Mouse (Mus musculus) adrenal gland, adult (tissue): ENCODE results near the gene Iscu.
"Not testable (repeated sequence)": the region's sequence is repeated elsewhere in the genome, so short reads cannot be mapped to it uniquely, and the experiment has no call there.

Source experiments
- DNase-seq, 2 experiments: peaks; one replicate each; pipeline ENCODE4 v3.0.0; 2022 to 2023; ENCODE audit warnings: low spot score in 1 of 2; ENCODE audit not compliant: inconsistent age in 2 of 2

The Iscu gene

DNA sequence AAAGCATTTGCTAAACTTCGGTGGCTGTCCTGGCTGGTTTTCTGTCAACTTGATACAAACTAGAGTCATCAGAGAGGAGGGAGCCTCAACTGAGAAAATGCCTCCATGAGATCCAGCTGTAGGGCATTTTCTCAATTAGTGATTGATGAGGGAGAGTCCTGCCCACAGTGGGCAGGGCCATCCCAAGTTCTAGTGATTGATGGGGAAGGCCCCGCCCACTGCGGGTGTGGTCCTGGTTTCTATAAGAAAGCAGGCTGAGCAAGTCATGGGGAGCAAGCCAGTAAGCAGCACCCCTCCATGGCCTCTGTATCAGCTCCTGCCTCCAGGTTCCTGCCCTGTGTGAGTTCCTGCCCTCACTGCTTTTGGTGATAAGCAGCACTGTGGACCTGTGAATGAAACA, 11.6 kb downstream of the Iscu start:
- not testable (repeated sequence) for DNase-seq

DNA sequence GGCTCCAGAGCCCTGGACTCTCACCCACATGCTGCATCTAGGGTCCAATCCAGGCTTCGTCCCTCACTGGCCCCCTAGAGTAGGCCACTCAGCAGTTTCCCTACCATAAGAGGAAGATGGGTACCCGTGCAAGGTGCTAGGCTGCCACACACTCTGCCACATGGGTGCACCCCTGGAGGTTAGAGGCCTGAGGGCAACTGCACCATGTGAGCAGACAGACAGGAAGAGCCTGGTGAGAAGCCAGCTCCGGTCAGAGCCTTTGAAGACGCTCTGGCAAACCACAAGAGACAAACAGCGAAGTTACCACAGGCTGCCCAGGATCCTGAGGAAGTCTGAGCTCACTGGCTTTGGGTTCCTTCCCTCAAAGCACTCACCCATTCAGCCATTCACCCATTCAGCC, 14.4 kb downstream of the Iscu start:
- no peak for DNase-seq

- no peak for DNase-seq
Measured at GRCm38 (mm10) chr5:113788645-113789044, 16.1 kb downstream of the Iscu start.

DNA sequence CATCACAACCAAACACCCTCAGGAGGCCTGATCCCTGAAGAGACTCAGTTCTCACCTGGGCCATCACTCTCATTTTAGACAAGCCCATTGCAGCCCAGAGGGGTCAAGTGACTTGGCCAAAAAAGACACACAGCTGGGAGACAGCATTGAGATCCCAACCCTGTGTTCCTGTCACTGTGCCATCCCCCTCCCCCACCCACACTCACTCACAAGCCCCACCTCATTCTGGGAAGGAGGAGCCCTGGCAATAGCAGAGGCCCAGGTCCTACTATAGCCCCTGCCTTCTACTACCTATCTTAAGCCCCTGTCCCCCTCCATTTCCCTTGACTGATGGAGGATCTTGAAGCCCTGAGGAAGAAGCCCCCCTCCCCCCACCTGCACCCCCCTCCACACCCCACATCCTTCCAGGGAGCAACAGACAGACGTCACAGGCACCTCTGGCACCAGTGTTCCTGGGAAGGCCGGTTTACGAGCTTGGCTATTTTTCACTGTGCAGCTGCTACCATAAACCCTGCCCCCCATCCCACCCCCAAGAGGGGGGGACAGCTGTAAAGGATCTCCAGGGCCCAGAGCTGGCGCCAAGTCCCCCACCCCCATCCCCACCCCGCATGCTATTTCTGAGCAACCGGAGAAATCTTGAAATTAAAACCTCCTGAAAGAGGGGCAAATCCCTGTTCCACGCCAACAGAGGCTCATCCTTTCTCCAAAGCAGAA, 16.7 kb downstream of the Iscu start:
- no peak for DNase-seq

DNA sequence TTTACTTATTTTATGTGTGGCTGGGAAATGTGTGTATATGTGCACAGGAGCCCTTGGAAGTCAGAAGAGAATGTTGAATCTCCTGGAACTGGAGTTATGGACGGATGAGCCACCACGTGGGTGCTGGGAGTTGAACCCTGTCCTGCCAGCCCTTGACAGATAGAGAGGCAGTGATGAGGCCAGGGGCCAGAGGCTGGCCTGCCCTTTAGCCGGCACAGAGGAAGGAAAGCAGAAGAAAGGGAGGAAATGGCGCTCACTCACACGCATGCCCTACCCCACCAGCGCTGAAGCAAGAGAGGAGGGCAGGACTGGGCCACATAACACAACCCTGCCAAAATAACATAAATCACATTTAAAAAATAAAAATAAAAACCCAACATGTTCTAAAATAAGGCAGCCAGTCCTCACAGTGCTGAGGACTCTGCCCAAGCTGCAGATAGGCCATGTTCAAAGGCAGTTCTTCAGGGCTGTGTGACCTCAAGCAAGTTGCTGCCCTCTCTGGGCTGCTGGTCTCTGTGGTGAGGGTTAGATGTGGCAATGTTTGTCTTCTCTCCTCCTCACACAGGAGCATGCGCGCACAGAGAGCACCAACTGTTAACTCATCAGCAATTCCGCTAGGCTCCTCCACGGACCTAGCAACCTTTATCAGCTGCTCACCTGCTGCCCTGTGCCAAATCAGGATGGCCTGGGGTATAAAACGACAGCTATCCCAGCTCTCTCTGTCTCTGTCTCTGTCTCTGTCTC, 18.1 kb downstream of the Iscu start:
- DNase-seq, result peak in 1 of 2 experiments; percentile 61

GRCm38 (mm10) chr5:113791197-113792095, 18.9 kb downstream of the Iscu start:
- no peak for DNase-seq

GRCm38 (mm10) chr5:113796401-113797148, 24.0 kb downstream of the Iscu start:
- DNase-seq, result no peak

DNA sequence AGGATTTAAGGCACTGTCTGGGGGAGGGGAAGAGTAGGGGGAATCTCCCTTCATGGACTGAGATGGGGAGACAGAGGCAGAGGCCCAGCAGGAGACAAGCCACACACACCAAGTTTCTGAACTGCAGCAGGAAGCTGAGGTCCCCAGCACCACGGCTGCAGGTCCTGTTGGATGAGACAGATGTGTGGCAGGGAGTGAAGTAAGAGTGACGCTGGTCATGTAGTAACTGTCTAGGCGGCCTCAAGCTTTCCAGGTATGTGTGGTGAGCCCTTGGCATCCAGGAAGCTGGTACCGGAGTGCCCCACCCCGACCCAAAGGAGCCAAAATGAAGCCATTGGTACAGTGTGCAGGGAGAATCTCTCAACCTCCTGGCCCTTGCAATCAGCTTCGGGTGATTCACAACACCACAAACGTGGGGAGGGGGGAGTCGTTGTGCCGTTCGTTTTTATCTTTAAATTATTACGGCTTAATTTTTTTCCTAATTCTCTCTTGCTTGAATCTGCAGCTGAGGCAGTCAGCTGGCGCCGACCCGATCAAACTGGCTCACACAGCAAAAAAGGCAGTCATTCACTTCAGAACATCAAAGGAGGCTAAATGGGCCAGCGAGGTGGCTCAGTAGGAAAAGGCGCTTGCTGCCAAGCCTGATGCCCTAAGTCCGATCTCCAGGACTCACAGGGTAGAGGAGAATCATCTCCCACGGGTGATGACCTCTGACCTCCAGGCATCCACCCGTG, 24.8 kb downstream of the Iscu start:
- DNase-seq, result no peak

GRCm38 (mm10) chr5:113798525-113798924, 26.0 kb downstream of the Iscu start:
- DNase-seq, result no peak

DNA sequence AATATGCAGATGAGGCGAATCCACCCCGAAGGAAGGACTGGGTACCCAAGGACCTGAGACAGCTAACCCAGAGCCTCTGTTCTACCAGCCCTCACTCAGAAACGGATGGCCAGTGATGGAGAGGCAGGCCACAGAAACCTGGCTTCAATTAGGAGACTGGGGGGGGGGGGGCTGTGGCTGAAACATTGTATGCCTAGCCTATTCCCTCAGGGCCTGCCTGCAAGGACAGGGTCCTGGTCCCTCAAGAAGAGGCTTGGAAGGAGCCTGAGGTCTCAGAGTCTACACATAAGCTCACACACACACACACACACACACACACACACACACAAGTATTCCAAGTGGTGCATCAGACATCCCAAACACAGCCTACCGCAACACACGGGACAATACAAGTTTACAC, 27.1 kb downstream of the Iscu start:
- no peak for DNase-seq

DNA sequence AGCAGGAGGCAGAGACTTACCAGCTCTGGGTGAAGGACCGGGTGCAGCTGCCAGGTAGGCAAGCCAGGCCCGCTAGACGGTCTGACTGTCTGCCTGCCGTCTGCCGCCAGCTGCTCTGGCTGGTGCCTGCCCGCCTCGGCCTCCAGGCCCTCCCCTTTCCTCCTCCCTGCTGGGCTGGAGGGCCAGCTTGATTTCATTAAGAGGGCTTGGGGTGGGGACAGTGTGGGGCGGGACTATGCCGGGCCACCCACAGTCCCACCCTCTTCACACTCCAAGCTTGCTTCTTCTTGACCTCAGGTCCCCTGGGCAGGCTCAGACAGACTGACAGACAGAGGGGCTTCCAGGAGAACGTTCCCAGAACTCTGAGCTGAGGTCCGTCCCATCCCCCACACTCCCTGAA, 27.7 kb downstream of the Iscu start, which contains the start of gene Tmem119:
Gene Tmem119 (minus strand): TSS at position 237 of the 400 bp plus-strand sequence.
- peak; percentile 42 to 69 for DNase-seq

- no peak for DNase-seq
Measured at GRCm38 (mm10) chr5:113804395-113804966, 31.9 kb downstream of the Iscu start.

GRCm38 (mm10) chr5:113805301-113805700, 32.8 kb downstream of the Iscu start:
- no peak for DNase-seq

DNA sequence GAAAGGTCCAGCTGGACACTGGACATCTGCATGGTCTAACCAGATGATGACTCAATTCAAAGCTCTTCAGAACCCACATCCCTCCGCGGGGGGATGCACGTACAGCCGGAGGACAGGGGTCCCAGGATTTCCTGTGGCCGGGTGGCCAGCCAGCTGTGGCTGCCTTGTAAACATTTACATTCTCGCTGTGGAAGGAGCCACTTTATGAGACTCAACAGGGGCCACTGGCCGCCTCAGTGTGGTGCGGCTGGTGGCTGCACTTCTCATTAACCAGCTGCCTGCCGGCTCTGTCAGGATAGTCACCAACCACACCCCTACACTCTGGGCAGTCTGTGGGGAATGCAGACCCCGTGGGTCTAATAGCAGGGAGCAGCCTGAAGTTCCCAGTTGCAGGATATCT, 33.9 kb downstream of the Iscu start:
- DNase-seq, result no peak

- DNase-seq, result no peak
Measured at GRCm38 (mm10) chr5:113807712-113808111, 35.2 kb downstream of the Iscu start.

- DNase-seq, result no peak
Measured at GRCm38 (mm10) chr5:113808177-113808576, 35.6 kb downstream of the Iscu start.

- DNase-seq, result no peak
Measured at GRCm38 (mm10) chr5:113810111-113810510, 37.6 kb downstream of the Iscu start.

DNA sequence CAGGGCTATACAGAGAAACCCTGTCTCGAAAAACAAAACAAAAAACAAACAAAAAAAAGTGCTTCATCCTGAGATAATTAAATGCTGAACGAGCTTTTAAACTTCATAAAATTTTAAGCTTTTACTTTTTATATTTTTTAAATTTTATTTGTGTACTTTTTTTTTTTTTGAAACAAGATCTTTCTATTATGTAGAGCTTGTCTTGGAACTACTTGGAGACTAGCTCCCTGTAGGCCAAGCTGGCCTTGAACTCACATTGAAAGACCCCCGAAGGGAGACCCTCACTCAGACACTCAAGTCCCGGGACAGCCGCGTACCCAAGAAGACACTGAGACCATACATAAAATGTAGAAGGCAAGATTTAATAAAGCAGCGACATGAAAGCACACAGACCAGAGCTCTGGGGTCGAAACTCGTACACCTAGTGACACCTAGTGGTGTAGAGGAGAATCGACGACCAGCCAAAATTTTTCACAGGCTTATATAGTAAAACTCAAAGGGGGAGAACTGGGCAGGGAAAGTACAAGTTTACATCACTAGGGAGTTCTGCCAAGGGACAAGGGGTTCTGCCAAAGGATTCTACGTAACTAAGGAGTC, 39.4 kb downstream of the Iscu start:
- peak in 1 of 2 experiments; percentile 60 for DNase-seq

GRCm38 (mm10) chr5:113812638-113813037, 40.1 kb downstream of the Iscu start:
- DNase-seq, result no peak
